Mouse (Mus musculus) hindbrain, embryonic 14.5 days (tissue): ENCODE measurements at regions not wholly inside any gene's neighbourhood (a gene's known extent, or its start where the extent isn't known, plus 50 kb on each side); places are given as distances from the start of the nearest gene placed in this dataset.

Experiments
- ATAC-seq: fragments of 200-750 bp; cut with Nextera tagmentation; 2 replicates; pipeline ENCODE4 v1.8.0; 2017; ENCODE audit warnings: moderate number of reproducible peaks, mild to moderate bottlenecking, moderate TSS enrichment, moderate library complexity; ENCODE audit not compliant: low FRiP score
- DNase-seq: peaks from one replicate; pipeline ENCODE4 v3.0.0-alpha.2; 2015; ENCODE audit warnings: low spot score
- H3K27ac ChIP-seq: fragments of 300-500 bp; sonication (generic); 2 replicates; pipeline ENCODE4 v1.5.1; 2014; ENCODE audit warnings: mild to moderate bottlenecking, moderate library complexity
- H3K27me3 ChIP-seq: fragments of 300-500 bp; sonication (generic); 2 replicates; pipeline ENCODE4 v1.6.1; 2014; ENCODE audit warnings: mild to moderate bottlenecking, low read length, mixed read lengths; ENCODE audit not compliant: control insufficient read depth, insufficient read depth
- H3K36me3 ChIP-seq: fragments of 300-500 bp; sonication (generic); replicated peaks from 2 replicates; pipeline ENCODE4 v1.6.1; 2014; ENCODE audit not compliant: control insufficient read depth, insufficient read depth
- H3K4me1 ChIP-seq: fragments of 300-500 bp; sonication (generic); replicated peaks from 2 replicates; pipeline ENCODE4 v1.6.1; 2014; ENCODE audit warnings: antibody characterized with exemption, low read length, mixed read lengths; ENCODE audit not compliant: control insufficient read depth, insufficient read depth
- H3K4me2 ChIP-seq: fragments of 300-500 bp; sonication (generic); replicated peaks from 2 replicates; pipeline ENCODE4 v1.6.1; 2014; ENCODE audit warnings: mild to moderate bottlenecking, moderate library complexity
- H3K4me3 ChIP-seq: fragments of 300-500 bp; sonication (generic); replicated peaks from 2 replicates; pipeline ENCODE4 v1.5.1; 2014; ENCODE audit warnings: mild to moderate bottlenecking, low read length
- H3K9ac ChIP-seq: fragments of 300-500 bp; sonication (generic); 2 replicates; pipeline ENCODE4 v1.6.1; 2014
- H3K9me3 ChIP-seq: fragments of 300-500 bp; sonication (generic); 2 replicates; pipeline ENCODE4 v1.6.1; 2016; ENCODE audit warnings: low read length; ENCODE audit not compliant: control insufficient read depth
- WGBS: fragments of 180-500 bp; shearing (Covaris S2); extraction: QIAGEN DNeasy Blood & Tissue Kit; methylation state at CpG from one replicate; pipeline ENCODE4 v1.1.7; 2014; 5-methylcytosine and 5-hydroxymethylcytosine counted together

- 77% methylated on average over 4 of the region's 4 CpGs for WGBS
- Histone ChIP-seq H3K9me3 (no peaks in the 10 kb centered on the region), H3K4me3 (no peak overlapping the region), H3K27me3 (no peaks in the 10 kb centered on the region), H3K27ac (no peak overlapping the region), H3K4me1 (no peaks in the 10 kb centered on the region), H3K9ac (no peak overlapping the region), H3K4me2 (no peak overlapping the region), H3K36me3 (no peaks in the 10 kb centered on the region)
- ATAC-seq (no peak), DNase-seq (no peak)
Measured at GRCm38 (mm10) chr10:66834974-66835373, 261.0 kb upstream of the Jmjd1c start.

GRCm38 (mm10) chr10:66839058-66839457 lies 256.9 kb upstream of the Jmjd1c start:
- ATAC-seq (no peak), DNase-seq (no peak)
- no peaks in the 10 kb centered on the region for H3K4me1 ChIP-seq
- no peak overlapping the region for H3K9ac ChIP-seq
- H3K36me3 ChIP-seq: no peaks in the 10 kb centered on the region
- 33% methylated on average over 9 of the region's 9 CpGs for WGBS
- no peak overlapping the region for H3K4me3 ChIP-seq
- no peak overlapping the region for H3K27ac ChIP-seq
- H3K9me3 ChIP-seq: no peaks in the 10 kb centered on the region
- no peaks in the 10 kb centered on the region for H3K27me3 ChIP-seq
- H3K4me2 ChIP-seq: no peak overlapping the region

DNA sequence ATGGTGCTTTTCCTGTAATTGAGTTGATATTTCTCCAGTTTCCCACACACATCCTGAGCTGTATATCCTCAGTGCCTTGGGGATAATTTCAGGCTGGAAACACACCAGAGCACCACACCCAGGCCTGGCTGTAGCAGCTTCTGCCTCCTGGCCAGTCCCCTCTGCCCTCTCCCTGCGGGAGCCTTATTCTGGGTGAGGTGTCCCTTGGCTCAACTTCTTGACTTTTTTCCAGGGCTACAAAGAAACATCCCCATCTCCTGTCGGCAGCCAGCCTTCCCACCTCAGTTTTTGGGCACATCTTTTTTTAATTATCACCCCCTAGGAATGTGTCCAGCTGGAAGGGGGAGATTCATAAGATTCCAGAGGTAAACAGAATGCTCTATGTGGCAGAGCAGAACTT lies 252.7 kb upstream of the Jmjd1c start:
- Histone ChIP-seq H3K27ac (no peak overlapping the region), H3K4me1 (no peaks in the 10 kb centered on the region), H3K9me3 (no peaks in the 10 kb centered on the region), H3K36me3 (no peaks in the 10 kb centered on the region), H3K4me2 (no peak overlapping the region), H3K27me3 (no peaks in the 10 kb centered on the region), H3K4me3 (no peak overlapping the region), H3K9ac (no peak overlapping the region)
- ATAC-seq (no peak), DNase-seq (no peak)
- WGBS: 86% methylated on average over 2 of the region's 2 CpGs

- H3K9me3 ChIP-seq: no peaks in the 10 kb centered on the region
- no peaks in the 10 kb centered on the region for H3K27me3 ChIP-seq
- no peak overlapping the region for H3K4me3 ChIP-seq
- no peak overlapping the region for H3K27ac ChIP-seq
- H3K4me1 ChIP-seq: no peaks in the 10 kb centered on the region
- 94% methylated on average over 5 of the region's 5 CpGs for WGBS
- no peaks in the 10 kb centered on the region for H3K36me3 ChIP-seq
- DNase-seq (no peak), ATAC-seq (no peak)
- H3K9ac ChIP-seq: no peak overlapping the region
- no peak overlapping the region for H3K4me2 ChIP-seq
Measured at GRCm38 (mm10) chr10:66848778-66849177, 247.1 kb upstream of the Jmjd1c start.

GRCm38 (mm10) chr10:66849681-66850080 lies 246.2 kb upstream of the Jmjd1c start:
- Histone ChIP-seq H3K9me3 (no peaks in the 10 kb centered on the region), H3K4me3 (no peak overlapping the region), H3K27ac (no peak overlapping the region), H3K4me2 (no peak overlapping the region), H3K36me3 (no peaks in the 10 kb centered on the region), H3K4me1 (no peaks in the 10 kb centered on the region), H3K27me3 (no peaks in the 10 kb centered on the region), H3K9ac (no peak overlapping the region)
- DNase-seq (no peak), ATAC-seq (no peak; the same call in 1 of the 2 replicates)
- WGBS: 58% methylated on average over 6 of the region's 6 CpGs

GRCm38 (mm10) chr10:66850972-66851478 lies 244.9 kb upstream of the Jmjd1c start:
- Histone ChIP-seq H3K9ac (no peak overlapping the region), H3K4me2 (no peak overlapping the region), H3K27me3 (no peaks in the 10 kb centered on the region), H3K36me3 (no peaks in the 10 kb centered on the region), H3K9me3 (no peaks in the 10 kb centered on the region), H3K4me3 (no peak overlapping the region), H3K4me1 (no peaks in the 10 kb centered on the region), H3K27ac (no peak overlapping the region)
- ATAC-seq: no peak
- WGBS: 80% methylated on average over 4 of the region's 4 CpGs
- no peak for DNase-seq

DNA sequence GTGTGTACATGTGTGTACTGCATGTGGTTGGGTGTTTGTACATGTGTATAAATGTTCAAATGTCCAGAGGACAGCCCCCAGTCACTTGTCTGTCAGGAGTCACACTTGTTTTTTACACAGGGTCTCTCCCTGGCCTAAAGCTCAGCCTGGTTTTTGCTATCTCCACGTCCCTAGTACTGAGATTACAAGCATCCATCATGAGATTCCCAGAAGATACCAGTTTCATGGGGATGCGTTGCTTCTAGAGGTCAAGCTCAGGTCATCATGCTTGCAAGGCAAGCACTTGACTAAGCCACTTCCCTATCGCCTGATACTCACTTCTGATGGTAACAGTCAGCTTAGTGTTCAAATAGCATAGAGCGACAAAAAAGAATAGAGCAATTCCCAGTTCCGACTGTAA lies 244.1 kb upstream of the Jmjd1c start:
- Histone ChIP-seq H3K4me2 (no peak overlapping the region), H3K27ac (no peak overlapping the region), H3K4me3 (no peak overlapping the region), H3K4me1 (no peaks in the 10 kb centered on the region), H3K9ac (no peak overlapping the region), H3K9me3 (no peaks in the 10 kb centered on the region), H3K36me3 (no peaks in the 10 kb centered on the region), H3K27me3 (no peaks in the 10 kb centered on the region)
- 78% methylated on average over 5 of the region's 5 CpGs for WGBS
- ATAC-seq (no peak), DNase-seq (no peak)

GRCm38 (mm10) chr10:66852708-66853107 lies 243.2 kb upstream of the Jmjd1c start:
- Histone ChIP-seq H3K36me3 (no peaks in the 10 kb centered on the region), H3K9ac (no peak overlapping the region), H3K4me2 (no peak overlapping the region), H3K9me3 (no peaks in the 10 kb centered on the region), H3K4me1 (no peaks in the 10 kb centered on the region), H3K27me3 (no peaks in the 10 kb centered on the region), H3K4me3 (no peak overlapping the region), H3K27ac (no peak overlapping the region)
- DNase-seq (no peak), ATAC-seq (no peak)
- 58% methylated on average over 5 of the region's 5 CpGs for WGBS

DNA sequence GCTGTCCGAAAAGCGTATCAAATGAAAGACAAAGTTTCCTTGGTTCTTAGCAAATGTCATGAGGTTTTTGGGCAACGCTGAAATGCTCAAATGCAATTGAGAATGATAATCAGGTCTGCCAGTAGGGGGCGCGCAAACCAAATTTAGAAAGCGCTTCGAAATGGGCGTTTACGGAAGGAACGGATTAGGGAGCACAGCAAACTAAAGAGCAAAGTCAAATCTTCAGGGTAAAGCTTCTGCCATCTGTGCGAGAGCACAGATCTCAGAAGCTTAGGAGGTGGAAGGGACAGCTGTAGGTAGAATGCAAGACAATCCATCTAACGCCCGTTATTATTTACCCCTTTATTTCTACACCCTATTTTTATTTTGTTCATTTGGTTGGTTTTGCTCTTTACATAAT lies 242.7 kb upstream of the Jmjd1c start:
- H3K4me3 ChIP-seq: no peak overlapping the region
- no peaks in the 10 kb centered on the region for H3K4me1 ChIP-seq
- H3K9me3 ChIP-seq: no peaks in the 10 kb centered on the region
- H3K27ac ChIP-seq: no peak overlapping the region
- ATAC-seq (no peak), DNase-seq (peak; percentile 92)
- H3K27me3 ChIP-seq: no peaks in the 10 kb centered on the region
- no peaks in the 10 kb centered on the region for H3K36me3 ChIP-seq
- 11% methylated on average over 13 of the region's 13 CpGs for WGBS
- peak overlapping the region; percentile 23; the same call in 1 of the 2 replicates for H3K4me2 ChIP-seq
- no peak overlapping the region for H3K9ac ChIP-seq

GRCm38 (mm10) chr10:66854895-66855294 lies 241.0 kb upstream of the Jmjd1c start:
- H3K4me2 ChIP-seq: no peak overlapping the region
- no peaks in the 10 kb centered on the region for H3K27me3 ChIP-seq

More at GRCm38 (mm10) chr10:66854895-66855294, 241.0 kb upstream of the Jmjd1c start:
- ATAC-seq: no peak
- Histone ChIP-seq H3K36me3 (no peaks in the 10 kb centered on the region), H3K4me1 (no peaks in the 10 kb centered on the region), H3K9me3 (no peaks in the 10 kb centered on the region), H3K27ac (no peak overlapping the region), H3K4me3 (no peak overlapping the region), H3K9ac (no peak overlapping the region)
- WGBS: 93% methylated on average over 9 of the region's 9 CpGs
- DNase-seq: no peak
